Mouse (Mus musculus) layer of hippocampus, adult 18-20 months (tissue): ENCODE data around the gene Upk3a. TPM values are rescaled to one million over a fixed set of nuclear protein-coding genes. Genes with fewer than 3 reads are reported as not detected.
A peak's percentile ranks its signal among the peaks of the same experiment; 100 is the strongest.

ENCODE experiments used
- DNase-seq, 2 experiments: peaks; one replicate each; pipeline ENCODE4 v3.0.0; 2022; ENCODE audit warnings: low spot score in 2 of 2
- total RNA-seq, 2 experiments: library from RNA; stranded (reverse); gene quantifications; 2 replicates each; pipeline ENCODE4 v1.2.3; 2021

Gene Upk3a
- total RNA-seq, 2 experiments from 2014 or later: 0.40 TPM; not detected in 1

- DNase-seq: no peak
These were observed 30.9 kb downstream of the Upk3a start for GRCm38 (mm10) chr15:85047865-85048264.

GRCm38 (mm10) chr15:85049758-85050157 lies 32.8 kb downstream of the Upk3a start:
- DNase-seq: no peak

GRCm38 (mm10) chr15:85054098-85054497 lies 37.2 kb downstream of the Upk3a start:
- no peak for DNase-seq

GRCm38 (mm10) chr15:85055186-85055585 lies 38.2 kb downstream of the Upk3a start:
- DNase-seq: no peak

- no peak for DNase-seq
These were observed 46.5 kb downstream of the Upk3a start for GRCm38 (mm10) chr15:85063421-85063820.

GRCm38 (mm10) chr15:85070561-85070960 lies 53.6 kb downstream of the Upk3a start:
- peak in 1 of 2 experiments; percentile 67 for DNase-seq

Other genes with a start within 250 kb of the Upk3a start
- 10 to 100 TPM in 1 of 2 experiments, 1 to 10 TPM in 1; 9.9 to 11.1 TPM for gene Phf21b, start 161.1 kb upstream of the Upk3a start, total RNA-seq
- 1 to 10 TPM; 1.0 to 1.1 TPM for gene Gm29666, start 97.1 kb upstream of the Upk3a start, total RNA-seq
- 10 to 100 TPM; 35.3 to 37.9 TPM for gene Nup50, start 93.7 kb upstream of the Upk3a start, total RNA-seq
- 100 to 1,000 TPM in 1 of 2 experiments, 10 to 100 TPM in 1; 97.0 to 102 TPM for gene 5031439G07Rik, start 28.6 kb upstream of the Upk3a start, total RNA-seq
- 10 to 100 TPM; 29.9 to 35.2 TPM for gene Fam118a, start 11.8 kb downstream of the Upk3a start, total RNA-seq
- gene Smc1b, start 114.8 kb downstream of the Upk3a start, total RNA-seq: under 1 TPM in 1 of 2 experiments, not detected in 1; 0.08 TPM
- under 1 TPM; 0.30 TPM for gene Ribc2, start 114.9 kb downstream of the Upk3a start, total RNA-seq
- 10 to 100 TPM; 13.8 to 15.4 TPM for gene Fbln1, start 188.8 kb downstream of the Upk3a start, total RNA-seq